Mouse (Mus musculus) urinary bladder, adult 2 months (tissue): ENCODE data around the gene Astn2. TPM values are rescaled to one million over a fixed set of nuclear protein-coding genes. Genes with fewer than 3 reads are reported as not detected.

Source experiments
- DNase-seq: peaks from one replicate; pipeline ENCODE4 v3.0.0; 2022; ENCODE audit warnings: low spot score
- polyA plus RNA-seq: library from polyadenylated mRNA; depleted of rRNA; stranded (reverse); fragments of >200 nt; gene quantifications from 2 replicates; pipeline ENCODE4 v1.2.3, GENCODE M21; 2012; rRNA removed

Gene Astn2
- 2.1 and 3.1 TPM in 2 replicates for polyA plus RNA-seq

DNA sequence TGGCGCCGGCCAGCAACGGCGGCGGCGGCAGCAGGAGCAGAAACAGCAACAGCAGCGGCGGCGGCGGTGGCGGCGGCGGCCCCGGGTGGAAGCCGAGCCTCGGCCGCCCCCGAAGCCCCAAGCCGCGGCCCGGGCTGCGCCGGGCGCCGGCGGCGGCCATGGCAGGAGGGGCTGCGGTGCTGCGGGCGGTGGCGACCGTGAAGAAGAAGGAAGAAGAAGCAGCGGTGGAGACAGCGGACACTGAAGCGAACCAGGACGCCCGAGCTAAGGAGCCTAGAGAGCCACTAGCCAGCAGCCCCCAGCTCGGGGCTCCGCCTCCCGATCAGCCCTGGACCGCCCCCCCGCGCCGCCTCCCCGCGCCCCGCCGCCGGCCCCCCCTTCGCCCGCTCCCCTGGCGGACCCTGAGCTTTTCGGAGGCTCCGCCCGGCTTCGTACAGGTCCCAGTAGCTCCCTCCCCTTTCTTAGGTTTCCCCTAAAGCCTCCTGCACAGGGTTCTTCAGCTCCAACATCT, at the start of gene Astn2:
Gene Astn2, minus strand, starts transcription at position 411 of the 511 bp plus-strand sequence.
- no peak for DNase-seq

DNA sequence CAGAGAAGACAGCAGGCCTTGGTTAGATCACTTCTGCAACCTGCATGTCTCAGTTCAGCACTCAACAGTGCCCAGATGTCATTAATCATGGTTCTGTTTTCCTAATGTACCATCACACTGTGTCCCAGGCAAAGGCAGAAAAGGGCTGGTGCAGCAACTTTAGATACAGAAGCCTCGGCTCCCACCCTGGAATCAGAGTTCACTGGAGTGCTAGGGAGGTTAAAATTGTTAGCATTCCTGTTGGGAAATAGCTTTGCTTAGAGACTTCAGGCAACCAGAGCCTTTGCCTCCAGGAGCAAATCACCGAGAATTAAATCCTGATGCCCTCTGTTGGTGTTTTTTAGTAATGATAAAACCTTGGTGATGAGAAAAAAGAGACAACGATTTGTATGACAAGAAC, 45.7 kb upstream of the Astn2 start:
- no peak for DNase-seq

DNA sequence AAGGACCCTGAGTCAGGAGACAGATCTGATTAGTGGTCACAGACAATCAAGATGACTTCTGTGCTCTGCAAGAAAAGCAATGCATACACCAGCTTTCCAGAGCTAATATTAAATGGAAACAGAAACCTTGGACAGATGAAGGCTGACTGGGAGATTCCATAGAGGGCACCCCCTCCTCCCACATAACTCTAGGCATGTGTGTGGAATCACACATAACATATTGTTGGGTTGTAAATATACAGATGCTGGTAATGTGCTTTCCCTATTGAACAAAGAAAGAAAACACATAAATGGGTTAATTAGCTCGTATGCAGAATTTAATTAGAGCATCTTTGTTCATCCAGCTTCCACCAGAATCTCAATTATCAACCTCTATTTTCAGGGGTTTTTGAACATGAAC, 26.8 kb upstream of the Astn2 start:
- DNase-seq: no peak

DNA sequence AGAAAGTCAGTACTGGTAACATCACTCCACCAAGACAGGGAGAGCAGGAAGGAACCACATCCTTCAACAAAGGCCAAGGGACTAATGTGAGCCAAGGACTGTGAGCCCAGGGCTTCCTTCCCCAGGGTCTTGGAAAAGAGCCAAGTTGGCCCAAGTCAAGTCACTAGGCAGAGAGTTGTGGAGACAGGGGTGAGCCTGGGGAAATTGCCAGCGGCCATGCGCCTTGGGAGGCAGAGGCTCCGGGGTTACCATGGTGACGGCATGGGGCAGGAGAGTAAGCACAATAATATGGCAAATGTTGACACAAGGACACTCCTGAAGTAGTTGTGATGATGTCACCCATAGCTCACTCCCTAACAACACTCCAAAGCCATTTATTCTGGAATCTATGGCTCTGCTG, 21.4 kb upstream of the Astn2 start:
- DNase-seq: no peak

DNA sequence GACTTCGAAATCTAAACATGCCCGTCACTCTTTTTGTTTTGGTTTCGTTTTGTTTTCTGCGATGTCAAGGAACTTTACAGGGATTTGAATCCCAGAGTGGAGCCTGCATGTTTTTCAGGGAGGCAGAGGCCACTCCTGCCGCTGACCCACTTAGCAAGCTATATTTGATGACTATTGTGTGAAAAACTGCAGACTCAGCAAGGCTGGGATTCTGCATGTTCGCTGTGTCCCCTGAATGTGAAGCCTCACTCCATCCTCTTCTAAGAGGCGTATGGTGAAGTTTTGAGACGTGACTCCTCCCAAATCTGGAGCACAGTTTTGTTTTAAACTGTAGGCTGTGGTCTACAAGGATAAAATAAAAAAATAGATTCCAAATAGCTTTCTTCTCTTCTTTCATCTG, 10.4 kb upstream of the Astn2 start:
- no peak for DNase-seq

DNA sequence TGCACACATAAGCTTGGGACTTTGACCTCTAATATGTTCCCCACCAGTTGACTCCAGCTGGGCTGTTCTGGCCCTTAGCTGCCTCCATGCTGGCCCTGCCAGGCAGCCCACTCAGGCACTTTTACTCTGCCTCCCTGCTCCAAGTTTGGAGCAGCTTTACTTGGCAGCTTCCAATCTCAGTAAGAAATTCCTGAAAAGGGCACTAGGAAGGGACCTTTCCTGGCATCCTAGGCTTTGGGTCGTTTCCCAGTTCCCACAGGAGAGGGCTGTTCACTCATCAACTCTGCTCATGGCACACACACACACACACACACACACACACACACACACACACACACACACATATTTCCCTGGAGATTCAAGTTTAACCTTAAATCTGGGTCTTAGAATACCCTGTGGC, 675 bp upstream of the Astn2 start:
- DNase-seq: no peak

DNA sequence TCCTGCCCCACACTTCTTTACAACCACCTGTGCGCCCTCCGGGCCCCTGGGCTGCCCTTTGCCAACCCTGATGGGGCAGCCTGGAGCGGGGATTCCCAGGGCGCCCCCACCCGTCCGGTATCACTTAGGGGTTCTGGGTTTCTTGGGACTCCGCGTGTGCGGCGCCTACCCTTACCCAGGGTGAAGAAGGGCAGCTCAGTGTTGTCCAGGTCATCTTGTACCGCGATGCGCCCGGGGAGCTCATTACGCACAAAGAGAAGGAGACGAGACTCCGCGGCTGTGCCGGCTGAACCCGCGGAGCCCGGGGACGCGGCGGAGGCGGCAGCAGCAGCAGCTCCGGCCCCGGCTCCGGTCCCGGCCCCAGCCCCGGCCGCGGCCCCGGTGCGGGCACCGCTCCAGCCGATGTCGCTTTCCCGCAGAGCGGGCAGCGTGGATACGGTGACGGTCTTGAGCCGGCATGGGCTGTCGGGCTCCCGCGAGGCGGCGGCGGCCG, 657 bp downstream of the Astn2 start:
- DNase-seq: no peak

DNA sequence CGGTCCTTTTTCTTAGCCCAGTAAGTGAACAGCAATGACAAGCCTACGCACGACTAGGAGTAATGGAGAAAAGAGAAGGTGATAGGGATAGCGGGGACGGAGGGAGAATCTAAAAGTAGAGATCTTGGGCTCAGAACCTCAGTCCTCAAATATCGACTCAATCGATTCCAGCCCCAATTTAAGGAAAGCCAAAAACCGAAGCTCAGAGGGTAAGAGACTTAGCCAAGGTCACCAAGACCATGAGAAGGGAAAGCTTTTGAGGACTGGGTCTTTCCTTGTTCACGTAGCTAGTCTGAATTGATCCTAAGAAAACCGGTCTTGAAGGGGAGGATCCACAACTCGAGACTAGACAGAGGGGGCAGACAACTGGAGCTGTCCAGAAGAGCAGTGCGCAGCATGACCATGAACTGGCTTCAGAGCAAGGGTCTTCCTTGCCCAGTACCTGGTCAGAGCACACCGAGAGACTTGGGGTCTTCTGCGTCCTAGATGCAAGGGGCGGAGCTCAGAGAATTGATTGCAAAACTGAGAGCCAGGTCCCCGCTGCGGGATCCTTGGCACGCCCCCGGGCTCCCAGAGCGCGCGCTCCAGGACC, 1.2 kb downstream of the Astn2 start:
- DNase-seq: no peak

DNA sequence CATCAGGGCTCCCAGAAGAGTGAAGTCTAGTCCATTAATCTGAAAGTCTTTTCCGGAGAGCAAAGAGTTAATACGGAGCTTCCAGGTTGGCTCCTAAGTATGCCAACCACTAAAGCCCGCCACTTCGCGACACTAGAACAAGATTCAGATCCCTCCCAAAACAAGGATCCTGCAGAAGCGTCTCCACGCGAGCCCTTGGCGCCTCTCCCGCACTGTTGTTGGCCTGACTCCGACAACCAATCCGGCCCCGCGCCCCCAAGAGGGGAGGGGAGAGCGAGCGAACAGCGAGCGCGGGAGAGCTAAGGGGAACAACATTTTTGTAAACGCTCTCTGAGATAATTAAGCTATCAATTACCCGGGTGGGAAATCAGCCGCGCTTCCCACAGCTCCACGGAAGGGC, 1.8 kb downstream of the Astn2 start:
- DNase-seq: no peak

DNA sequence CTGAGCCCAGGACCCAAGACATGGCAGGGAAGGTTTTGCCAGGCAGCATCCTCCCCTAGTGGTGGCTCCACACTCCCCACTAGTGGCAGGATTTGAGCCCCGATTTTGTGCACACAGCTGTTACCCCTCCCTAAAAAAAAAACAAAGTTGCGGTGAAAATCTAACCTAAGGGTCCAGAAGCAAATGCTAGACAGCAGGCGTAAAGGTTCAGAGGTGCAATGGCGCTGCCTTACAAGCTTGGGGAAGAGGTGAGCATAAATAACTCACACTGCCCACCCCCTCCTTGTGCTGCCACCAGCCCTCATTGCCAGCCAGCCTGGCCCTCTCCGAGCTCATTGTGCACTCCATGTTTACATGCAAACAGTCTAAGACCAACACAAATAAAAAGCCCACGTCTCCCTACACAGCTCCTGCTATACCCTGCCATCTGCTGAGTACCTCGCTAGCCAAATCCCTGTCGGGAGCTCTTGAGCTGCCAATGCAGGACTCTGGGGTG, 3.2 kb downstream of the Astn2 start:
- no peak for DNase-seq

DNA sequence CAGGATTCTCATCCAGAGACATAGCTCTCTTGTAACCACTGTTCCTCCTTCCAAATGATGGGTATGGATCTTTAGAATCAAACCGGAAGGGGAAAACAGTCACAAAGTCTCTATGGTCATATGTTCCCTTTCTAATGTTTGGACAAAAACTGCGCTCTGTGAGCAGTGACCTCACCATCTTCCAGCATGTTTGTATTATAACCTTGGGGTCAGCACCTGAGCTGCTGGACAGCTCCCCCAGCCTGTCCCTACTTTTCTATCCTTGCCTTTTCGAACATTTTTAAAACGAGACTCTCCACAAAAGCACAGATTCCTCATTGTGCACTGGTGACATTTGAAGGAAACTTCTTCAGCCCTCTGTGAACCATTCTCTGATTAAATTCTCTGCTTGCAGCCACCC, 5.3 kb downstream of the Astn2 start:
- DNase-seq: no peak

DNA sequence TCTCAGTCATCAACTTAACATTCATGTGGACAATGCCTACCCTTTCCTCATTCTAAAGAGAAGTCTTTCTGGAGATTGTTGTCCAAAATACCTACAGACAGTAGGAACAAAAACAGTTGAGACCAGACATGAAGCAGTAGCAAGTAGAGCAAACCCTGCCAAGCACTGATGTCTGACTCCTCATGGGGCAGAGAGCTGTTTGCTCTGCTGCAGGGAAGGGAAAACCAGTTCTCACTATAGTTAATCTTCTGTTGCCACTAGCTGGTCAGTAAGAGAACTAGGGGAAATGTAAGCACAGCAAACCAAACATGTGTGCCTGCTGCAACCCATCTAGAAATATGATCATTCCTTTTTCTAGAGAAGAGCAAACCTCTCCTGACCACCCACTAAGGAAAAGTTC, 7.2 kb downstream of the Astn2 start:
- no peak for DNase-seq

DNA sequence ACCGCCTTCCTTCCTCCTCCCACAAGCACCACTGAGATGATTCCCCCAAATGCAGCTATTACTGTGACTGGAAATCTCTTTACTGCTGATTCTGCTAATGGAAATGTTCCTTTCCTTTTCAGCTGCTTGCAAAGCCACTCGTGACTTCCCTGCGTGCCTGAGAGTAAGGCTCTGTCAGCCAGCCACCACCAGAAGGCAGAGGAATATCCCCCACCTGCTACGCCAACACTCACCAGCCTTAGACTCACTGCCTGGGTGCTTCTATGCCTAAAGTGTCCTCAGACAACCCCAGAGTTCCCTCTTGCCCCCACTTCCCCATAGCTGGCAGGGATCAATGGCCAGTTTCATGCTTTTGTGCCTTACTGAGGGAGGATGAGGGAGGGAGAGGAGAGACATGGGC, 11.1 kb downstream of the Astn2 start:
- DNase-seq: no peak

DNA sequence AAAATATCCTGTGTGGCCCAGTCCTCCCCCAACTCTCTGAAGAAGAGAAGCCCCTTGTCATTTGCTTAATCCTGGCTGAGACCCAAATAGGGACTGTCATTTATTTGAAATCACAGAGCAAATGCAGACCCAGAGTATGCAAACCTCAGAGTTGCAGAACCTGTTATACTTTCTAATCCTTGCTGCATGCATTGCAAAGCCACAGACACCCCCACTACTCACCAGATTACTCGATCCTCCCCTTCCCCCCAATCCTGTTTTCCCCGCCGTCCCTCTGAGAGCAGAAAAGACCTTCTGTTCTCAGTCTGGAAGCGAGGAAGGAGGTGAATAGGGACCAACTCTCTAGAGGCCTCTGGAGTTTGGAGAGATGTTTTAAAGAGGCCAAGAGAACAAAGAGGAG, 13.9 kb downstream of the Astn2 start:
- no peak for DNase-seq

DNA sequence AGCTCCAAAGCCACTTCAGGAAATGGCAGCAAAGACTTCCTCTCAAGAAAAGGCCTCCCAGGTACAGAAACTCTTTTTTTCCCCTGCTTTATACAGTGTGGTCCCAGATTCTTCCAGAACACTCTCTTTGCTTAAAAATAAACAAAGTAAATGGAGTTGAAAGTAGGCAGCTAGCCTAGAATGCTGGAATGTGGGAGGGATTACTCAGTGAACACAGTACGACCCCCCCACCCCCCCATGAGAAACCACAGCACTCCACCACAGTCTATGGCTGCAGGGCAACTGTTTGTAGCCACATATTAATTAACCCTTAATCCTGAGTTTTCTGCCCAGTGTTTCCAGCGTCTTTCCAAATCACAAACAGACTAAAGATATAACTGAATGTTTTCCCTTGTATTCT, 25.8 kb downstream of the Astn2 start:
- DNase-seq: no peak

DNA sequence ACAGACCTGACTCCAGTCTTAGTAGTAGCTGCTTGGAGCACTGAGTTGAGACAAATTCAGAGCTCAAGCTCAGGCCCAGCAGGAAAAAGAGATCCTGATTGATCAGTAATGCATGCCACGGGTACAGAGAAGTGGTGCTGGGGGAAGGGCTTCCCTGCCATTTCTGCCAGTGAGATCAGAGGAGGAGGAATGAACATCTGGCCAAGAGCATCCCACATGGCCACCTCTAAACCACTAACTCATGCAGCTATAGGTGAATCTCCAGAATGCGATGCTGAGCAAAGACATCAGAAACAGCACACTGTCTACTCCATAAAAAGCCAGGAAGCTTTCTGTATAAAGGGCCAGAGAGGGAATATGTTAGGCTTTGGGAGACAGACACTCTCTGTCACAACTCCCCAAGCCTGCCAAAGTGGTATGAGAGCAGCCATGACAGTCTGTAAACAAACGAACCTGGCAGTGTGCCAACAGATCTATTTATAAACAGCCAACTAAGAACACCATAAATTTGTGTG, 33.8 kb downstream of the Astn2 start:
- DNase-seq: no peak

DNA sequence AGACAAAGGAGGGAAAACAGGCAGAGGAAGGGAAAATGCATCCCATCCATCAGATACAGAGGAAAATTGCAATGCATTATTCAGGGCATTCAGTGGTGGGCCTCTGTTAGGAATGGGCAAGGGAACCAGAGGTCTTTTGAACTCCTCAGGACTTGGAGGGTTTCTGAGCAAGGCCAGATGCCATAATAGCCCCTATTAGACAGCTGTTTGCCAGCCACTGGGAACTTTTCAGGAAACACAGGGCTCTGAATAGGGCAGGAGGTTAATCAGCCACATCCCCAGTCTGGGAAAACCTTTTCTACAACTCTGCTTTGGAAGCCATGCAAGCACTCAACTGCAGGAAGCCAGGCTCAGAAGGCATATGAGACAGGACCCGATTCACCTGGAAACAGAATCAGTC, 38.9 kb downstream of the Astn2 start:
- DNase-seq: no peak

DNA sequence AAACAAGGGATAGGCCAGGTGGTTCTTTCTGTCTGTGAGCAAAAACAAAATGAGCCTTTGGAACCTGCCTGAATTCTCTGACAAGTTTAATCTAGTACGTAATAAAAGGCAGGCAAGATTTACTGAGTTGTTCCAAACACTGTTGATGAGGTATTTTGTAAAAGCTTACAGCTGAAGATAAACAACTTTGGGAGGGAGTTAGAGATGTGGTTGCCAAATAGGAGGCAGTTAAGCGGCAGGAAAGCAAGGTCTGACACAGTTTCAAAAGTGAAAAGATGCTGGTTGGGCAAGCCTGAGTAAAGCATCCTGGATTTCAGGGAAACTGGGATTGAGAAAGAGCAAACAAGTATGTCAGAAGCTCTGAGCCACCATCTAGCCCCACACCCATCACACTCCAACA, 59.8 kb downstream of the Astn2 start:
- no peak for DNase-seq

DNA sequence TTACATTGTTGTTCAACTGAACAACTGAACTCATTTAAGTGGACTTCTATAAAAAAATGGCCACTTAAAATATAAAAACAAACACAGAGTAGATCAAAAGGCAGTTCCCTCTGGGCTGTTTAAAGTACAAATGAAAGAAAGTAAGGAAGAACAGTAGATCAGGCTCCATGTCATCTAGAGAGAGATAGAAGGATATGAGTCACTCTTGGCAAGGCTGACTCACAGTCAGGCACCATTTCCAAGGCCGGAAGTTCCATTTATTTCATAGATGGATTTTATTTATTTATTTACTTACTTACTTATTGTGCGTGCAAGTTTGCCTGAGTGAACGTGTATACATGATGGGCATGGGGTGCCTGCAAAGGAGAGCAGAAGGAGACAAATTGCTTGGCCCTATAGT, 67.0 kb downstream of the Astn2 start:
- no peak for DNase-seq

DNA sequence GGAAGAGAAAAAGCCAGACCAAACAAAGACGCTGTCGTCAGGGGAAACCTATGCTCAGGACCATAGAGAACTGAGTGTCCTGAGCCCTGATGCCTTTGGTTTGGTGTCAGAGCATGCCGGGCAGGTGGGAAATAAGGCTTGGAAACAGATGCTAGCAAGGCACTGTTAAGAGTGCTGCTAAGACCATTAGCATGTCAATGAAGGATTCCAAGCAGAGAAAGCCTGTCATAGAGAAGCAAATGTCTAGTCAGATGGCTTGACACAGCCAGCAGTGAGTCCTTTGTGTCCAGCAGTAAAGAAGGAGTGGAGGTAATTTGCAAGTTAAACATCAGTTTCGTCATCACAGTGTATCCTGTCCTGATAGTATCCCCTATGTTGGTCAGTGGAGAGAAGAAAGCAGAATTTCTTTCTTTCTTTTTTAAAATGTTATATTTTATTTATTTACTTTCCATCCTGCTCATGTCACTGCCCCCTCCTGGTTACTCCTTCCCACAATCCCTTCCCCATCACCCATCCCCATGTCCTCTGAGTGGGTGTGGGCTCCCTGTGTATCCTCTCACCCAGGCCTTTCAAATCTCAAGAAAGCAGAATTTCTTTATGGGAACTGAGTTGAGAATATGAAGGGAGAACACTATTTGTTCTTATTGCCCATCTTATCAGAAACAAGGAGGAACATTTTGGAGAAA, 73.7 kb downstream of the Astn2 start:
- no peak for DNase-seq

DNA sequence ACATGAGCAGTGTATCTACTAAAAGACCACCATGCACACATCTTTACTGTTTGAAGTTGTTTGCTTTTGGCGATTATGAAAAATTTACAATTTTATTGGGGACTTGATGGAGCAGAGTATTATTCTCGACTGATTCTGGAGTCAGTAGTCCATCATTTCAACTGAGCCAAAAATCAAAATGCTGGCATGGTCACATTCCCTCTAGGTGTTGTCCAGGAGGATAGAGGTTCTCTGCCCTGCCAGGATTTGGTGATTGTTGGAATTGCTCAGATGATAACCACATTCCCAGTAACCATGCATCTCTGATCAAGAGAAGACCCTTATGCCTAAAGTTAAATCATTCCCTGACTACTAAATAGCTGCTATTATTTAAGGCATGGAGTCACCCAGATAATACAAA, 83.4 kb downstream of the Astn2 start:
- no peak for DNase-seq

DNA sequence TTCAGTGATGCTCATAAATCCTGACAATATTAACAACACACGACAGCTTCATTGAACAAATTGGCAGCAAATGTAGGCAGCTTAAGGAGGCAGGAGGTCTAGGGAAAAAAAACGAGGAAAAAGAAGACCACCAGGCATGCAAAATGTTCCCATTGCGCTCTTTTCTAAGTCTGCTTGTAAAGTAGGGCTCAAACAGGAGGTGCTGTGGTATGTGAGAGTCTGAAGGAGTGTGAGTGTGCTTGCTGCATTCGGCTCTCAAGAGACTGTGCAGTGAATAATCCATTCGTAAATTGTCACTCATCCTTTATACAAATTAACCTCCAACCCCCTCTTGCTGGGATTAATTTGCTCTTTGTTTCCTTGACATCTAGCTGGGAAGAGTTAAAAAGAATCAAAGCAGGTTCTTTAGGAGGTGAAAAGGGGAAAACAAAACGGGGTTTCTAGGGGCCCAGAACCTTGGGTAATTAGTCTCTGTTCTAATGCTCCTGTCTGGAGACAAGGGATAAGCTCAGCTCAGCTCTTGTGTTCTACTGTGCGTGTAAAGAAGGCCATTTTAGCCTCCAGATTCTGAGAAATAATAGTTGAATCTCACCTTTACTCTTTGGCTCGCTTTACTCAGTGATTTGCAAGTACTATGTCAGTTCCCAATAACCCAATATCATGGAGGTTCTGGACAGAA, 89.5 kb downstream of the Astn2 start:
- DNase-seq: no peak

DNA sequence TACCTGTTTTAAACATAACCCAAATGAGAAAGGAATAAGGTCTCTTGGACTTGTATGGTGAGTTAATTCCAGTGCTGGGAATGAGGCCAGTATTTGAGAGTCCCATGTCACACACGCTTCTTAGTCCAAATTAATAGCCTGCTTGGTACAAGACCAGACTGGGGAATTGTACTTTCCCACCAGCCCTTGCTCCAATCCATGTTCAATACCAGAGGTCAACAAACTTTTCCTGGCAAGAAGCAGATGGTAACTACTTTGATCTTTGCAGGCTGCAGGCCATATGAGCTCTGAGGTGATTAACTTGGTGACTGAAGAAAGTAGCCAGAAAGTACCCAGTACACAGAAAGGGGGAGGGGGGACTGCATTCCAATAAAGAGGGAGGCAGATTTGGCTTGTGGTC, 91.7 kb downstream of the Astn2 start:
- no peak for DNase-seq
